Mouse (Mus musculus) forebrain, postnatal 0 days (tissue): ENCODE data around the gene Brd4. TPM values are rescaled to one million over a fixed set of nuclear protein-coding genes. Genes with fewer than 3 reads are reported as not detected.

Source experiments
- ATAC-seq: fragments of 200-750 bp; cut with Nextera tagmentation; 2 replicates; pipeline ENCODE4 v1.8.0; 2017; ENCODE audit warnings: mild to moderate bottlenecking, moderate library complexity
- DNase-seq: peaks from one replicate; pipeline ENCODE4 v3.0.0-alpha.2; 2015
- H3K27ac ChIP-seq: fragments of 300-500 bp; sonication (generic); 2 replicates; pipeline ENCODE4 v1.5.1; 2014; ENCODE audit warnings: low read depth, mild to moderate bottlenecking, antibody characterized with exemption, low read length, moderate library complexity, mixed read lengths
- H3K27me3 ChIP-seq: fragments of 300-500 bp; sonication (generic); 2 replicates; pipeline ENCODE4 v1.6.1; 2014; ENCODE audit warnings: mild to moderate bottlenecking, low read length, mixed read lengths; ENCODE audit not compliant: insufficient read depth
- H3K36me3 ChIP-seq: fragments of 300-500 bp; sonication (generic); 2 replicates; pipeline ENCODE4 v1.6.1; 2014; ENCODE audit warnings: mild to moderate bottlenecking, moderate library complexity; ENCODE audit not compliant: insufficient read depth
- H3K4me1 ChIP-seq: fragments of 300-500 bp; sonication (generic); 2 replicates; pipeline ENCODE4 v1.6.1; 2014; ENCODE audit warnings: antibody characterized with exemption; ENCODE audit not compliant: insufficient read depth
- H3K4me2 ChIP-seq: fragments of 300-500 bp; sonication (generic); 2 replicates; pipeline ENCODE4 v1.6.1; 2014; ENCODE audit warnings: low read depth, mild to moderate bottlenecking, moderate library complexity
- H3K4me3 ChIP-seq: fragments of 300-500 bp; sonication (generic); 2 replicates; pipeline ENCODE4 v1.5.1; 2014; ENCODE audit warnings: low read depth, low read length, mixed read lengths
- H3K9ac ChIP-seq: fragments of 300-500 bp; sonication (generic); 2 replicates; pipeline ENCODE4 v1.6.1; 2014; ENCODE audit warnings: mild to moderate bottlenecking
- H3K9me3 ChIP-seq: fragments of 300-500 bp; sonication (generic); 2 replicates; pipeline ENCODE4 v1.6.1; 2016; ENCODE audit warnings: low read length
- CTCF ChIP-seq: sonication (generic); IDR thresholded peaks from 2 replicates; pipeline ENCODE4 v1.5.1; 2016; ENCODE audit warnings: antibody characterized with exemption, control low read depth, low read depth
- WGBS: fragments of 180-500 bp; shearing (Covaris S2); extraction: QIAGEN DNeasy Blood & Tissue Kit; methylation state at CpG from one replicate; pipeline ENCODE4 v1.1.7; 2014; 5-methylcytosine and 5-hydroxymethylcytosine counted together
- polyA plus RNA-seq: library from polyadenylated mRNA; unstranded; fragments of >200 nt; fragmentation: Nextera tagmentation; extraction: Ambion mirVana; gene quantifications from 2 replicates; pipeline ENCODE4 v1.2.1, GENCODE M21; 2015
- total RNA-seq: library from RNA; depleted of rRNA; stranded (reverse); fragments of >200 nt; gene quantifications from 2 replicates; pipeline ENCODE4 v1.2.3, GENCODE M21; 2014

Brd4 gene
- total and polyA plus RNA-seq, 2 experiments from 2014 or later, result 37.7 to 85.6 TPM

GRCm38 (mm10) chr17:32268096-32268495 is 16.4 kb downstream of the Brd4 start:
- Histone ChIP-seq H3K36me3 (no peaks in the 10 kb centered on the region), H3K27me3 (no peaks in the 10 kb centered on the region), H3K4me1 (peaks cover 6% of the 10 kb centered on the region; the same call in 1 of the 2 replicates), H3K4me3 (no peak overlapping the region), H3K4me2 (no peak overlapping the region), H3K27ac (no peak overlapping the region), H3K9me3 (no peaks in the 10 kb centered on the region), H3K9ac (no peak overlapping the region)
- no peak for DNase-seq
- 31% methylated on average over 2 of the region's 2 CpGs for WGBS
- no peak for TF ChIP-seq CTCF
- ATAC-seq, result no peak

- no peak overlapping the region for H3K27ac ChIP-seq
Observed at GRCm38 (mm10) chr17:32267617-32268016, 16.9 kb downstream of the Brd4 start.

GRCm38 (mm10) chr17:32263672-32264071 is 20.9 kb downstream of the Brd4 start:
- Histone ChIP-seq H3K4me3 (no peak overlapping the region), H3K4me1 (peaks cover 6% of the 10 kb centered on the region; the same call in 1 of the 2 replicates), H3K9ac (no peak overlapping the region), H3K4me2 (no peak overlapping the region), H3K27ac (no peak overlapping the region), H3K9me3 (no peaks in the 10 kb centered on the region), H3K27me3 (no peaks in the 10 kb centered on the region), H3K36me3 (no peaks in the 10 kb centered on the region)
- ATAC-seq (peak; percentile 52), DNase-seq (peak; percentile 55)
- TF ChIP-seq CTCF, result peak; percentile 17; the same call in 1 of the 2 replicates
- 61% methylated on average over 2 of the region's 2 CpGs for WGBS

More at GRCm38 (mm10) chr17:32267617-32268016, 16.9 kb downstream of the Brd4 start:
- Histone ChIP-seq H3K36me3 (no peaks in the 10 kb centered on the region), H3K4me3 (no peak overlapping the region), H3K4me2 (no peak overlapping the region), H3K27me3 (no peaks in the 10 kb centered on the region), H3K9me3 (no peaks in the 10 kb centered on the region), H3K4me1 (peaks cover 6% of the 10 kb centered on the region; the same call in 1 of the 2 replicates), H3K9ac (no peak overlapping the region)
- 98% methylated on average over 1 of the region's 1 CpGs for WGBS
- DNase-seq (no peak), ATAC-seq (no peak)
- no peak for TF ChIP-seq CTCF

GRCm38 (mm10) chr17:32262831-32263559 is 21.5 kb downstream of the Brd4 start:
- Histone ChIP-seq H3K4me2 (no peak overlapping the region), H3K9ac (no peak overlapping the region), H3K9me3 (no peaks in the 10 kb centered on the region), H3K4me3 (no peak overlapping the region), H3K36me3 (no peaks in the 10 kb centered on the region), H3K27ac (no peak overlapping the region), H3K27me3 (no peaks in the 10 kb centered on the region), H3K4me1 (peaks cover 6% of the 10 kb centered on the region; the same call in 1 of the 2 replicates)
- 77% methylated on average over 8 of the region's 8 CpGs for WGBS
- peak; percentile 91 for ATAC-seq
- peak; percentile 75 for DNase-seq
- TF ChIP-seq CTCF, result no peak

- H3K4me1 ChIP-seq, result peaks cover 1% of the 10 kb centered on the region; the same call in 1 of the 2 replicates
- 98% methylated on average over 2 of the region's 2 CpGs for WGBS
- no peak overlapping the region for H3K4me2 ChIP-seq
- H3K27me3 ChIP-seq, result no peaks in the 10 kb centered on the region
- H3K9ac ChIP-seq, result no peak overlapping the region
- DNase-seq (no peak), ATAC-seq (no peak)
- H3K27ac ChIP-seq, result no peak overlapping the region
- H3K36me3 ChIP-seq, result no peaks in the 10 kb centered on the region
- TF ChIP-seq CTCF, result no peak
- no peaks in the 10 kb centered on the region for H3K9me3 ChIP-seq
- no peak overlapping the region for H3K4me3 ChIP-seq
Observed at GRCm38 (mm10) chr17:32258869-32259268, 25.7 kb downstream of the Brd4 start.

GRCm38 (mm10) chr17:32257944-32258343 is 26.6 kb downstream of the Brd4 start:
- DNase-seq (no peak), ATAC-seq (no peak)
- Histone ChIP-seq H3K4me2 (no peak overlapping the region), H3K36me3 (no peaks in the 10 kb centered on the region), H3K4me1 (no peaks in the 10 kb centered on the region), H3K4me3 (no peak overlapping the region), H3K27ac (no peak overlapping the region), H3K27me3 (no peaks in the 10 kb centered on the region), H3K9ac (no peak overlapping the region), H3K9me3 (no peaks in the 10 kb centered on the region)
- WGBS, result 68% methylated on average over 6 of the region's 6 CpGs
- TF ChIP-seq CTCF, result no peak

GRCm38 (mm10) chr17:32257452-32257851 is 27.1 kb downstream of the Brd4 start:
- H3K4me1 ChIP-seq, result no peaks in the 10 kb centered on the region
- no peaks in the 10 kb centered on the region for H3K9me3 ChIP-seq
- no peak overlapping the region for H3K4me2 ChIP-seq
- 100% methylated on average over 2 of the region's 2 CpGs for WGBS
- TF ChIP-seq CTCF, result no peak
- H3K4me3 ChIP-seq, result no peak overlapping the region
- H3K27ac ChIP-seq, result no peak overlapping the region
- ATAC-seq (no peak), DNase-seq (no peak)
- H3K36me3 ChIP-seq, result no peaks in the 10 kb centered on the region
- H3K9ac ChIP-seq, result no peak overlapping the region
- no peaks in the 10 kb centered on the region for H3K27me3 ChIP-seq
